Comparison of ENCODE assay signal across 10 mouse cellular contexts in genomic region chr9:44645924-44646323, GRCm38 (mm10). TPM values are rescaled to one million over a fixed set of nuclear protein-coding genes. Genes with fewer than 3 reads are reported as not detected.
DNase-seq lines count a peak whose midpoint lies in the region; ATAC-seq and TF ChIP-seq lines count a peak whose summit lies in the region.
"Had no signal": no experiment of that assay in that cellular context is flagged by ENCODE, and none has a peak within 500 bp of the region (broad histone marks: within the 10 kb centered on the region; RNA-seq: fewer than 3 reads in every experiment).

No protein-coding gene starts in this region.

- TF ChIP-seq POLR2A in heart, adult 2 months (IDR thresholded peaks at IDR 0.05; ENCODE audit: insufficient read depth, low read depth, low read length): no peak

- intact Hi-C loops in heart, adult 2 months (cut with DNase I): no loop called here
- intact Hi-C loops in heart, postnatal 25 days (cut with DNase I): no loop called here

- no peaks in the 10 kb centered on the region for H3K27me3 ChIP-seq in heart, adult 2 months (ENCODE audit: control insufficient read depth, insufficient read depth, low read length)
- no peaks in the 10 kb centered on the region for H3K27me3 ChIP-seq in forebrain, embryonic 12.5 days

- no peak overlapping the region for H3K27ac ChIP-seq in heart, adult 2 months
- H3K27ac ChIP-seq in forebrain, embryonic 12.5 days: no peak overlapping the region

- no peak for TF ChIP-seq CTCF in heart, adult 2 months (IDR thresholded peaks at IDR 0.05)

- no peak overlapping the region for H3K4me3 ChIP-seq in heart, adult 2 months
- H3K4me3 ChIP-seq in forebrain, embryonic 12.5 days (replicated peaks): no peak overlapping the region

- peaks cover 2% of the 10 kb centered on the region; the same call in 1 of the 2 replicates for H3K4me1 ChIP-seq in heart, adult 2 months (ENCODE audit: control insufficient read depth, insufficient read depth, low read length)
- no peaks in the 10 kb centered on the region for H3K4me1 ChIP-seq in forebrain, embryonic 12.5 days

- TF ChIP-seq EP300 in heart, adult 2 months (IDR thresholded peaks at IDR 0.05; ENCODE audit: insufficient read depth, low read depth, low read length): no peak

- no peaks in the 10 kb centered on the region for H3K79me2 ChIP-seq in heart, adult 2 months (replicated peaks; ENCODE audit: control insufficient read depth, insufficient read depth, low read length)

- peak; percentile 85 for ATAC-seq in granulocyte monocyte progenitor cell, adult 5-6 weeks (replicated peaks; ENCODE audit: poor library complexity, severe bottlenecking)
- ATAC-seq in forebrain, embryonic 12.5 days (ENCODE audit: low FRiP score): no peak
- ATAC-seq: midbrain, embryonic 16.5 days had no signal

- H3K9ac ChIP-seq in heart, adult 2 months (ENCODE audit: low read depth, low read length): no peak overlapping the region
- no peak overlapping the region for H3K9ac ChIP-seq in forebrain, embryonic 12.5 days

- peak; percentile 57 to 70 for DNase-seq in heart, adult 2 months
- DNase-seq in heart, postnatal 25 days (ENCODE audit: low spot score): no peak
- peak; percentile 52 to 65 for DNase-seq in lung, postnatal 4 days
- DNase-seq in thymus, postnatal 0 days (ENCODE audit: low spot score): peak; percentile 79
- no peak for DNase-seq in right cerebral cortex, postnatal 25 days
- no peak for DNase-seq in ovary, postnatal 14 days (ENCODE audit: low spot score)
- DNase-seq: cerebellum, adult 8-10 months had no signal

- H3K4me2 ChIP-seq in forebrain, embryonic 12.5 days: no peak overlapping the region

- H3K9me3 ChIP-seq in forebrain, embryonic 12.5 days: no peaks in the 10 kb centered on the region

- no peaks in the 10 kb centered on the region for H3K36me3 ChIP-seq in heart, adult 2 months (ENCODE audit: control insufficient read depth, insufficient read depth, low read length)
- H3K36me3 ChIP-seq in forebrain, embryonic 12.5 days (replicated peaks): no peaks in the 10 kb centered on the region; the same call in none of the 2 replicates

- WGBS in heart, adult 2 months: 40% methylated on average over 15 of the region's 15 CpGs
- WGBS in forebrain, embryonic 12.5 days: 72% methylated on average over 15 of the region's 15 CpGs

RNA-seq across cellular contexts. Expression of gene Treh, which starts 27.1 kb away (rescaled TPM):
- total RNA-seq in heart, adult 2 months (2021): not detected
- not detected in 2 replicates for polyA plus RNA-seq in heart, adult 2 months (2012; rRNA removed)
- not detected for total RNA-seq in heart, postnatal 25 days (2021)
- not detected in 2 replicates for total RNA-seq in granulocyte monocyte progenitor cell, adult 5-6 weeks (2014; fragmentation: Nextera tagmentation)
- total RNA-seq in granulocyte monocyte progenitor cell, adult 5-6 weeks (2017): not detected in 2 replicates
- polyA plus RNA-seq in thymus, postnatal 0 days (2015; fragmentation: Nextera tagmentation; extraction: Ambion mirVana): 0.07 TPM in 1 of 2 replicates, not detected in the other
- not detected in 2 replicates for polyA plus RNA-seq in forebrain, embryonic 12.5 days (2016; fragmentation: Nextera tagmentation; extraction: Ambion mirVana)
- polyA plus RNA-seq: midbrain, embryonic 16.5 days had no signal

RNA-seq across cellular contexts. Expression of gene Ddx6, which starts 41.2 kb away (rescaled TPM):
- 10 to 100 TPM; 75.6 to 88.4 TPM for total RNA-seq in heart, adult 2 months (2021)
- 14.3 and 26.7 TPM in 2 replicates for polyA plus RNA-seq in heart, adult 2 months (2012; rRNA removed)
- 10 to 100 TPM; 72.5 to 87.3 TPM for total RNA-seq in heart, postnatal 25 days (2021)
- 72.4 and 75.7 TPM in 2 replicates for total RNA-seq in granulocyte monocyte progenitor cell, adult 5-6 weeks (2014; fragmentation: Nextera tagmentation)
- 79.6 and 80.6 TPM in 2 replicates for total RNA-seq in granulocyte monocyte progenitor cell, adult 5-6 weeks (2017)
- 22.2 and 29.5 TPM in 2 replicates for polyA plus RNA-seq in thymus, postnatal 0 days (2015; fragmentation: Nextera tagmentation; extraction: Ambion mirVana)
- 22.8 and 24.4 TPM in 2 replicates for polyA plus RNA-seq in forebrain, embryonic 12.5 days (2016; fragmentation: Nextera tagmentation; extraction: Ambion mirVana)

Comparison
In these comparisons a context has a peak if more than half of its experiments do, and no peak if none do; other contexts are left out.
1. DNase-seq: peak in heart, adult 2 months (2 of 2), lung, postnatal 4 days (2 of 2) and thymus, postnatal 0 days (single experiment); none in heart, postnatal 25 days (single experiment), right cerebral cortex, postnatal 25 days (single experiment) and ovary, postnatal 14 days (single experiment).